Mouse (Mus musculus): Measurements from ENCODE around the gene Serpina9.

- TF ChIP-seq CTCF (IDR thresholded peaks at IDR 0.05; ENCODE audit: borderline replicate concordance, control insufficient read depth, extremely low read depth, insufficient read depth, low read length, poor library complexity) (no peak), POLR2A (IDR thresholded peaks at IDR 0.05; ENCODE audit: control insufficient read depth, extremely low read depth, insufficient read depth, low read length, poor library complexity) (no peak)
Measured at GRCm38 (mm10) chr12:103988754-103989513, 24.6 kb downstream of the Serpina9 start.

All from thymus, adult 2 months (tissue).